Mouse (Mus musculus): ENCODE measurements around the gene Nckap5. TPM values are rescaled to one million over a fixed set of nuclear protein-coding genes. Genes with fewer than 3 reads are reported as not detected.

Gene Nckap5
- polyA plus RNA-seq, 1 experiment = not detected

DNA sequence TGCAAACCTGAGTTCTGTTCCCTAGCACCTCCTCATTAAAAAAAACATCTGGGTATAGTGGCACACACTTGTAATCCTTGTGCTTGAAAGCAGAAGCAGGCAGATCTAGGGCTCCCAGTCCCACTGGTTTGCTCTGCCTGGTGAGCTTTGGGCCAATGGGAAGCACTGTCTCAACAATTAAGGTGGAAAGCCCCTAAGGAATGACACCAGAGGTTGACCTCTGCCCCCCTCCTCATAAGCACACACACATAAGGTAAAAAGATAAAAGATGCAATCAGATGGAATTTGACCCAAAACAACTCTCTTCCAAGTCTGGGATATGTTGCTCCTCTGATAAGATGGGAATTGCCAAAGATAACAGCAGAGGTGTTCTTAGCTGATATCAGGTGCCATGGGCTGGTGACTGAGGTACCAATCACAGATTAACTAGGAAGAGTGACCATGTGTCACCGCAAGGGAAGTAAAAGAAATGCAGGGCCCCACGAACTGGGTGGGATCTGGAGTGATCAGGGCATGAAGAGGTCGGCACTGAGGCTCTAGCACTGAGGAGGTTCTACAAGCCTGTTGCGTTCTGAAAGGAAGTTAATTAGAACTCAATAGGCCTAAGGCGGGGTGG lies 110.8 kb downstream of the Nckap5 start:
- no peak overlapping the region for H3K27ac ChIP-seq (ENCODE audit: control insufficient read depth, insufficient read depth, low read depth, low read length, poor library complexity)
- H3K4me3 ChIP-seq (replicated peaks; ENCODE audit: control insufficient read depth, low read depth, low read length) = no peak overlapping the region
- TF ChIP-seq POLR2A (IDR thresholded peaks at IDR 0.05; ENCODE audit: borderline replicate concordance, control insufficient read depth, low read depth, low read length) = no peak
- no peak for TF ChIP-seq CTCF (IDR thresholded peaks at IDR 0.05; ENCODE audit: control insufficient read depth, insufficient read depth, low read length)
- WGBS = 48% methylated on average over 5 of the region's 5 CpGs
- H3K4me1 ChIP-seq (ENCODE audit: control insufficient read depth, insufficient read depth, low read length) = no peaks in the 10 kb centered on the region

GRCm38 (mm10) chr1:126706611-126707010 lies 124.0 kb downstream of the Nckap5 start:
- TF ChIP-seq CTCF (IDR thresholded peaks at IDR 0.05; ENCODE audit: control insufficient read depth, insufficient read depth, low read length) = no peak
- no peak for TF ChIP-seq POLR2A (IDR thresholded peaks at IDR 0.05; ENCODE audit: borderline replicate concordance, control insufficient read depth, low read depth, low read length)
- no peaks in the 10 kb centered on the region for H3K4me1 ChIP-seq (ENCODE audit: control insufficient read depth, insufficient read depth, low read length)
- no peak overlapping the region for H3K27ac ChIP-seq (ENCODE audit: control insufficient read depth, insufficient read depth, low read depth, low read length, poor library complexity)
- H3K4me3 ChIP-seq (replicated peaks; ENCODE audit: control insufficient read depth, low read depth, low read length) = no peak overlapping the region
- WGBS = 89% methylated on average over 16 of the region's 16 CpGs

DNA sequence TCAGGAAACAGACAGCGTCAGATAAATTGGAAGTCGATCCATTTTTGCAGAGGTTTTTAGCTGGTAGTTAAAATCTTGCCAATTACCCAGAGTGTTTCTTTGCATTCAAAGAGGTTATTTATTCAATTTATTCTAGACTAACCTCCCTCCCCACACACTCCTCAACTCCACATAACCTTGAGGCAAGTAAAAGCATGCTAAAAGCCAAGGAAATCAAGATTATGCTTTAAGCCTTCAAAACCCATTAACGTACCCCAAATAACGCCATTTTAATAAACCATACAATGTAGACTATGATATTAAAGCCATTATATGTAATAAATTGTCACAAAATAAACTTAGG lies 129.7 kb downstream of the Nckap5 start:
- Histone ChIP-seq H3K4me3 (replicated peaks; ENCODE audit: control insufficient read depth, low read depth, low read length) (no peak overlapping the region), H3K4me1 (ENCODE audit: control insufficient read depth, insufficient read depth, low read length) (peaks cover 1% of the 10 kb centered on the region; the same call in 1 of the 2 replicates), H3K27ac (ENCODE audit: control insufficient read depth, insufficient read depth, low read depth, low read length, poor library complexity) (no peak overlapping the region)
- WGBS = 85% methylated on average over 4 of the region's 4 CpGs
- TF ChIP-seq POLR2A (IDR thresholded peaks at IDR 0.05; ENCODE audit: borderline replicate concordance, control insufficient read depth, low read depth, low read length) (no peak), CTCF (IDR thresholded peaks at IDR 0.05; ENCODE audit: control insufficient read depth, insufficient read depth, low read length) (no peak)

- no peak for TF ChIP-seq CTCF (IDR thresholded peaks at IDR 0.05; ENCODE audit: control insufficient read depth, insufficient read depth, low read length)
- TF ChIP-seq POLR2A (IDR thresholded peaks at IDR 0.05; ENCODE audit: borderline replicate concordance, control insufficient read depth, low read depth, low read length) = no peak
- H3K27ac ChIP-seq (ENCODE audit: control insufficient read depth, insufficient read depth, low read depth, low read length, poor library complexity) = no peak overlapping the region
- WGBS = 76% methylated on average over 8 of the region's 8 CpGs
- peaks cover 1% of the 10 kb centered on the region; the same call in 1 of the 2 replicates for H3K4me1 ChIP-seq (ENCODE audit: control insufficient read depth, insufficient read depth, low read length)
- H3K4me3 ChIP-seq (replicated peaks; ENCODE audit: control insufficient read depth, low read depth, low read length) = no peak overlapping the region
Observed at GRCm38 (mm10) chr1:126700063-126700977, 130.3 kb downstream of the Nckap5 start.

- H3K27ac ChIP-seq (ENCODE audit: control insufficient read depth, insufficient read depth, low read depth, low read length, poor library complexity) = no peak overlapping the region
- WGBS = 77% methylated on average over 7 of the region's 7 CpGs
- H3K4me1 ChIP-seq (ENCODE audit: control insufficient read depth, insufficient read depth, low read length) = peaks cover 1% of the 10 kb centered on the region; the same call in 1 of the 2 replicates
- TF ChIP-seq CTCF (IDR thresholded peaks at IDR 0.05; ENCODE audit: control insufficient read depth, insufficient read depth, low read length) = no peak
- no peak for TF ChIP-seq POLR2A (IDR thresholded peaks at IDR 0.05; ENCODE audit: borderline replicate concordance, control insufficient read depth, low read depth, low read length)
- H3K4me3 ChIP-seq (replicated peaks; ENCODE audit: control insufficient read depth, low read depth, low read length) = no peak overlapping the region
Observed at GRCm38 (mm10) chr1:126693585-126693984, 137.0 kb downstream of the Nckap5 start.

DNA sequence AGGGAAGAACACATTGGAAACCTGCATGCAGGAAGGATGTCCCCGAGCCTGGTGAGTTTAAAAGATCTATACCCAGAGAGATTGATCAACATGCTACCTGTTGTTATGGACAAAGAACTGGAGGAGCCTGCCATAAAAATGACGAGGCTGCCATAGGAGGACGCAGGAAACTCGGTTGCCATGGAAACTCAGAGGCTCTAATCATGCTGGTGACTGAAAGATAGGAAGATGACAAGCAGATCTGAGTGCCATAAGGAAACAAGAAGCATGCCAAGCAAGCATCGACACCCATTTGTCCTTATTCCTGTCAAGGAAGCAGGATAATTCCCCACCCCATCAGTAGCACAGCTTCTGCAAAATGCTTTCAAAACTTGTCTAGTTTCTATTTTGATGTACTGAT lies 142.0 kb downstream of the Nckap5 start:
- H3K27ac ChIP-seq (ENCODE audit: control insufficient read depth, insufficient read depth, low read depth, low read length, poor library complexity) = no peak overlapping the region
- no peaks in the 10 kb centered on the region for H3K4me1 ChIP-seq (ENCODE audit: control insufficient read depth, insufficient read depth, low read length)
- no peak for TF ChIP-seq POLR2A (IDR thresholded peaks at IDR 0.05; ENCODE audit: borderline replicate concordance, control insufficient read depth, low read depth, low read length)
- TF ChIP-seq CTCF (IDR thresholded peaks at IDR 0.05; ENCODE audit: control insufficient read depth, insufficient read depth, low read length) = no peak
- WGBS = 59% methylated on average over 5 of the region's 5 CpGs
- H3K4me3 ChIP-seq (replicated peaks; ENCODE audit: control insufficient read depth, low read depth, low read length) = no peak overlapping the region

GRCm38 (mm10) chr1:126686678-126687077 lies 143.9 kb downstream of the Nckap5 start:
- H3K4me3 ChIP-seq (replicated peaks; ENCODE audit: control insufficient read depth, low read depth, low read length) = no peak overlapping the region
- H3K4me1 ChIP-seq (ENCODE audit: control insufficient read depth, insufficient read depth, low read length) = no peaks in the 10 kb centered on the region
- WGBS = 82% methylated on average over 2 of the region's 2 CpGs
- H3K27ac ChIP-seq (ENCODE audit: control insufficient read depth, insufficient read depth, low read depth, low read length, poor library complexity) = no peak overlapping the region
- TF ChIP-seq POLR2A (IDR thresholded peaks at IDR 0.05; ENCODE audit: borderline replicate concordance, control insufficient read depth, low read depth, low read length) (no peak), CTCF (IDR thresholded peaks at IDR 0.05; ENCODE audit: control insufficient read depth, insufficient read depth, low read length) (no peak)

DNA sequence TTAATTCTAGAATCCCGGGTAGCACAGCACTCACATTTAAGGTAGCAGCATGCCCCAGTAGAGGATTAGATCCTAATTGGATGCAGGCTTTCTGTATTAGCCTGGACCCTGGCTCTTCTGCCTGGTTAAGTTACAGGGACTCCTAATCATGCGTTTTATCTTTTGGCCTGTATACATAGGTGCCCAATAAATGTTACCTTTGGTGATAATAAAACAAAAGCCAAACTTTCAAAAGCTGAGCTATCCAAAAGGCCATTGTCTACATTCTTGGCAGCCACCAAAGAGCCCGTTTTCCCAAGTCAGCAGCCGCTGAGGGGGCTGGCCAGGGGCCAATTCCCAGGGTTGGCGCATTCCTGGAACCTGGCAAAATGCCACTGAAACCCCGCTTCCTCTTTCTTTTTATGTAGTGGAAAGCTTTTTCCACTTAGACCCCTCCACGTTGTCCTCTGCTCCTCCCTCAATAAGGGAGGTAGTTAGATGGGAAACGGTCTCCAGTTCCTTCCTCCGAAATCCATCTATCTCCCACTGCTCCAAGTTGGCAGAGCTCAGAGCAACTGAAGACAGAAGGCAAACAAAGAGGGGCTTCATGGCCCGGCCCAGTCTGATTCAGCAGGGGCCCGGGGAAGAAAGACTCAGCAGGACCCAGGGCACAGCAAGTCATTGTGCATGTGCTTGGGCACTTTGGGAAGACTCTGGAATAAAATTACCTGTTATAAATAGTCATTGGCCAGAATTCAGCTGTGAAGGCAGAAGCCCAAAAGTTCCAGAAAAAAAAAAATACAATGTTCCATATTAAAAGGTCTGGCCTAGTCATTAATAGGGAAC lies 146.8 kb downstream of the Nckap5 start:
- 61% methylated on average over 11 of the region's 11 CpGs for WGBS
- TF ChIP-seq POLR2A (IDR thresholded peaks at IDR 0.05; ENCODE audit: borderline replicate concordance, control insufficient read depth, low read depth, low read length) (no peak), CTCF (IDR thresholded peaks at IDR 0.05; ENCODE audit: control insufficient read depth, insufficient read depth, low read length) (no peak)
- Histone ChIP-seq H3K4me1 (ENCODE audit: control insufficient read depth, insufficient read depth, low read length) (no peaks in the 10 kb centered on the region), H3K27ac (ENCODE audit: control insufficient read depth, insufficient read depth, low read depth, low read length, poor library complexity) (no peak overlapping the region), H3K4me3 (replicated peaks; ENCODE audit: control insufficient read depth, low read depth, low read length) (no peak overlapping the region)
